Mouse (Mus musculus): Measurements from ENCODE around the gene Ccdc127.

DNA sequence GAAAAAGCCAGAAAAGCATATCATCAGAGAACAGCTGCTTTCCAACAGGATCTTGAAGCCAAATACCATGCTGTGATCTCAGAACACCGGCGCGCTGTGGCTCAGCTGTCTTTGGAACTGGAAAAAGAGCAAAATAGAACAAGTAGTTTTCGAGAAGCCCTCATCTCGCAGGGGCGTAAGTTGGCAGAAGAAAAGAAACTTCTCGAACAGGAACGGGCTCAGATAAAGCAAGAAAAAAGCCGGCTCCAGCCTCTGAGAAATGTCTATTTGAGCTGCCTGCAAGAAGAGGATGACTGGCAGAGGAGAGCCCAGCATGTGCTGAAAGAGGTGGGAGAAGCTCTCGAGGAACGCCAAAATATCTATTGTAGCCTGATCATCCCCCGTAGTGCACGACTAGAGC is 6.4 kb downstream of the Ccdc127 start:
- no peak for TF ChIP-seq CTCF (conservative IDR thresholded peaks at IDR 0.05; ENCODE audit: low read length)
- no peak for TF ChIP-seq NANOG (IDR thresholded peaks at IDR 0.05; ENCODE audit: borderline replicate concordance, low read length)
- no peak for TF ChIP-seq POU5F1 (IDR thresholded peaks at IDR 0.05; ENCODE audit: borderline replicate concordance, low read length)

All from E14TG2a.4 (cell line).